Mouse (Mus musculus): ENCODE measurements around the gene Fcgr4. TPM values are rescaled to one million over a fixed set of nuclear protein-coding genes. Genes with fewer than 3 reads are reported as not detected.

Gene Fcgr4
- polyA plus RNA-seq, 1 experiment from 2014 or later: 0.81 TPM

DNA sequence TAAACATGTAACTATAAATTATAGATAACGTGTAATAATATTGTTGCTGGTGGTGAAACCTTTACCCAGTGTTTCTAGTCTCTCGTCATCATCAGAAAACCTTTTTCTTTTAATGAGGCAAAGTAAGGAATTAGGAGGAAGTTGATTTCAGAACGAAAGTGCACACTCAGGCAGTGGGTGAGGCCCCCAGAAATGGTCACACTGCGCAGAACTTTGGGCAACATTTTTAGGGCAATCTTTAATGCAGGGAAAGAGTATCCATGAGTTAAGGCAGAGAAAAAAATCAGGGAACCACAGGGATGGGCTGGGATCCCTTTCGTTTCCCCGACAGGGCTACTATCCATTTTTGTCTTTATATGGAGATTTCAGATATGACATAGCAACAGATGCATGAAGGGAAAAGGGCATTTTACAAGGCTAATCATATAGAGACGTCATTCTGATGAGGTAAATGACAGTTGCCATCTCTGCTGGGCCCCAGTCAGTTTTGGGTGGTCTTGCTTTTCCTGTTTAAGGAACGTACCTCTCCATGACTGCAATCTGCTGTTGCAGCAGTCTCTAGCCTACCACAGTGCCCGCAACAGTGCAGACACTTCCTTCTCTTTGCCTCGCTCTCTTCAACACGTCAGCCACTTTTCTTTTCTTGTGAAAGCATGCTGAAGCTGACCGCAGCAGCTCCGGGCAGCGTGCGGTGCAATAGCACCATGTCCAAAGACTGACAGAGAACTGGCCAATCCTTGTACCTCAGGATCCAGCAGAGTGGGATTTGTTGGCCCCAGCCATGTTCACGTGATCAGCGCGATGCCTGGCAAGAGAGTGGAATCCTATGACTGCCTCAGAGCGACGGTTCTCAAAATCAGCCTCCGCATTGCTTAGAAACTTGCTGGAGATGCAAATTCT is 20.7 kb upstream of the Fcgr4 start:
- Histone ChIP-seq H3K4me1 (ENCODE audit: control insufficient read depth, insufficient read depth, low read length) (no peaks in the 10 kb centered on the region; the same call in 1 of the 2 replicates), H3K27ac (replicated peaks; ENCODE audit: low read depth, low read length) (no peak overlapping the region), H3K9ac (ENCODE audit: low read depth, low read length) (0 out of 2 replicates have a peak overlapping the region, but pooled peaks have one; percentile 30), H3K4me2 (ENCODE audit: low read depth, low read length) (peak overlapping the region; percentile 46), H3K36me3 (ENCODE audit: control insufficient read depth, insufficient read depth, low read length) (no peaks in the 10 kb centered on the region), H3K4me3 (ENCODE audit: low read depth, low read length) (peak overlapping the region; percentile 21), H3K9me3 (ENCODE audit: control insufficient read depth, low read length) (no peaks in the 10 kb centered on the region), H3K27me3 (replicated peaks; ENCODE audit: control insufficient read depth, insufficient read depth, low read length) (no peaks in the 10 kb centered on the region)
- DNase-seq (ENCODE audit: low spot score): peak; percentile 60
- WGBS: 56% methylated on average over 21 of the region's 21 CpGs
- peak; percentile 55; the same call in 1 of the 2 replicates for ATAC-seq (ENCODE audit: low read depth)

DNA sequence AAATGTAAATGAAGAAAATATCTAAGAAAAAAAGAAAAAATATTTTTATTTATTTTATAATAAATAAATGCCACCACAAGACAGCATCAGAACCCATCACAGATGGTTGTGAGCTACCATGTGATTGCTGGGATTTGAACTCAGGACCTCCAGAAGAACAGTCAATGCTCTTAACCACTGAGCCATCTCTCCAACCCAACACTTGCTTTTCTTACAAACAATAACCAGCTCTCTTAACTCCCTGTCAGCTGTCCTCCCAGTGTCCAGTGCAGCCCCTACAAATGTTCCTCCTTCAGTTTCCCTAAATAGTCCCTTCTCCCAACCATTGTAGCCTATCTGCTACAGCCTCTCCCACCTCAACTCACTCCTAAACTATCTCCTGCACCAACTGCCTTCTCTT is 18.9 kb upstream of the Fcgr4 start:
- ATAC-seq (ENCODE audit: low read depth) (no peak), DNase-seq (ENCODE audit: low spot score) (no peak)
- Histone ChIP-seq H3K4me2 (ENCODE audit: low read depth, low read length) (no peak overlapping the region), H3K27ac (replicated peaks; ENCODE audit: low read depth, low read length) (no peak overlapping the region), H3K9ac (ENCODE audit: low read depth, low read length) (no peak overlapping the region), H3K27me3 (replicated peaks; ENCODE audit: control insufficient read depth, insufficient read depth, low read length) (no peaks in the 10 kb centered on the region), H3K9me3 (ENCODE audit: control insufficient read depth, low read length) (no peaks in the 10 kb centered on the region), H3K4me3 (ENCODE audit: low read depth, low read length) (no peak overlapping the region), H3K4me1 (ENCODE audit: control insufficient read depth, insufficient read depth, low read length) (no peaks in the 10 kb centered on the region; the same call in 1 of the 2 replicates), H3K36me3 (ENCODE audit: control insufficient read depth, insufficient read depth, low read length) (no peaks in the 10 kb centered on the region)

DNA sequence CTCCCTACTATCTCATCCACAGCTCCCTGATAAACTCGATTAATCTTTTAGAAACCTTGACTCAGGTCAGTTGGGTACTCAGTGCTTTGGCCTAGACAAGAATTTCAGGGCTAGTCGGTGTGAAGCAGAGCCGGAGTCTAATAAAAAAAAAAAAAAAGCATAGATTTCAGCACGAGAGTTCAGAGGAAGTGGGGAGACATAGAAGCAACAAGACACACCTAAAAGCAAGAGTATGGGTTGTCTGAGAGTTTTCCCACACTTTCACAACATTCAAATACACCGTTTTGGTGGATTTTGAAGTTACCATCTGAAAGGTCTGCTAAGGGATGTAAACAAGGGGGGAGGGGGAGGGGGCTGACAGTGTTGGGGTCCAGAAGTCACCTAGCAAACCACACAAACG is 13.6 kb upstream of the Fcgr4 start:
- DNase-seq (ENCODE audit: low spot score) (no peak), ATAC-seq (ENCODE audit: low read depth) (no peak)
- Histone ChIP-seq H3K27ac (replicated peaks; ENCODE audit: low read depth, low read length) (no peak overlapping the region), H3K27me3 (replicated peaks; ENCODE audit: control insufficient read depth, insufficient read depth, low read length) (no peaks in the 10 kb centered on the region), H3K4me2 (ENCODE audit: low read depth, low read length) (no peak overlapping the region), H3K9ac (ENCODE audit: low read depth, low read length) (no peak overlapping the region), H3K4me3 (ENCODE audit: low read depth, low read length) (no peak overlapping the region), H3K36me3 (ENCODE audit: control insufficient read depth, insufficient read depth, low read length) (no peaks in the 10 kb centered on the region), H3K4me1 (ENCODE audit: control insufficient read depth, insufficient read depth, low read length) (no peaks in the 10 kb centered on the region), H3K9me3 (ENCODE audit: control insufficient read depth, low read length) (no peaks in the 10 kb centered on the region; the same call in 1 of the 2 replicates)
- 58% methylated on average over 6 of the region's 6 CpGs for WGBS

DNA sequence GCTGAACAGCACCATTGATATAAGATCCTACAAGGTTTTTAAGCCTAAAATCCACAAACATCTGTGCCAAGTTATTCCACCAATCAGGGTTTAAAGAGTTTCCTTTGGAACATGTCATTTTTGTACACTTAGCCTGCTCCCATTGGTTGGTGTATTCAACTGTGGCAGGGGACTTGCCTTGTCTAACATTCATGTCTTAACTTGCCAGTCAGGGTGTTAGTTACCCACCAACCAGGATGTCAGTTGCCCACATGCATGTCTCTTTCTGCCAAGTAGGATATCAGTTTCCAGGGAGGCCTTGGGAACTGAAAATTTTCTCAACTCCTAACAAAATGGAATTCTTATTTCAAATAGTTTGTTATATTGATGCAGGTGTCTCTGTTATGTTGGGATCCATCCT is 13.1 kb upstream of the Fcgr4 start:
- H3K36me3 ChIP-seq (ENCODE audit: control insufficient read depth, insufficient read depth, low read length): no peaks in the 10 kb centered on the region
- no peak for ATAC-seq (ENCODE audit: low read depth)
- H3K4me3 ChIP-seq (ENCODE audit: low read depth, low read length): no peak overlapping the region

DNA sequence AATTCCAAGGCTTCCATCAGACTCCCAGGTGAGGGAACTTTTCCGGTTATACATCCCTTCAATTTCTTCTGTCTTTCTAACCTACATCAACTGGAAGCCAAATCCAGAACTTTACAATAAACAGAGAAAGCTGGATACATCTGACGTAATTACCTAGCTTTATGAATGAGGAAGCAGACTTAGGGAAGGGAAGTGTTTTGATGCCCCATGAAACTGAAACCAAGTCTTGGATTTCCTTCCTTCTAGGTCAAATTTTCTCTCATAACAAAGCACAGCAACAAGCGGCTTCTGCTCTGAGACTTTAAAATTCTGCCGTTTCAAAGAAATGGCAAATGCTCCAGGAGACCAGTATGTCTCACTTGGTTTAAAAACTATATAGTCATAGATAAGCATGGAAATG is 12.4 kb upstream of the Fcgr4 start:
- Histone ChIP-seq H3K4me1 (ENCODE audit: control insufficient read depth, insufficient read depth, low read length) (no peaks in the 10 kb centered on the region), H3K27ac (replicated peaks; ENCODE audit: low read depth, low read length) (no peak overlapping the region), H3K4me3 (ENCODE audit: low read depth, low read length) (no peak overlapping the region), H3K9ac (ENCODE audit: low read depth, low read length) (no peak overlapping the region), H3K4me2 (ENCODE audit: low read depth, low read length) (no peak overlapping the region), H3K9me3 (ENCODE audit: control insufficient read depth, low read length) (no peaks in the 10 kb centered on the region; the same call in 1 of the 2 replicates), H3K27me3 (replicated peaks; ENCODE audit: control insufficient read depth, insufficient read depth, low read length) (no peaks in the 10 kb centered on the region), H3K36me3 (ENCODE audit: control insufficient read depth, insufficient read depth, low read length) (no peaks in the 10 kb centered on the region)
- WGBS: 88% methylated on average over 4 of the region's 4 CpGs
- DNase-seq (ENCODE audit: low spot score) (no peak), ATAC-seq (ENCODE audit: low read depth) (no peak)

More for the DNA sequence above, 13.1 kb upstream of the Fcgr4 start:
- Histone ChIP-seq H3K9me3 (ENCODE audit: control insufficient read depth, low read length) (no peaks in the 10 kb centered on the region; the same call in 1 of the 2 replicates), H3K4me2 (ENCODE audit: low read depth, low read length) (no peak overlapping the region), H3K4me1 (ENCODE audit: control insufficient read depth, insufficient read depth, low read length) (no peaks in the 10 kb centered on the region), H3K9ac (ENCODE audit: low read depth, low read length) (no peak overlapping the region), H3K27me3 (replicated peaks; ENCODE audit: control insufficient read depth, insufficient read depth, low read length) (no peaks in the 10 kb centered on the region), H3K27ac (replicated peaks; ENCODE audit: low read depth, low read length) (no peak overlapping the region)
- DNase-seq (ENCODE audit: low spot score): peak; percentile 25

DNA sequence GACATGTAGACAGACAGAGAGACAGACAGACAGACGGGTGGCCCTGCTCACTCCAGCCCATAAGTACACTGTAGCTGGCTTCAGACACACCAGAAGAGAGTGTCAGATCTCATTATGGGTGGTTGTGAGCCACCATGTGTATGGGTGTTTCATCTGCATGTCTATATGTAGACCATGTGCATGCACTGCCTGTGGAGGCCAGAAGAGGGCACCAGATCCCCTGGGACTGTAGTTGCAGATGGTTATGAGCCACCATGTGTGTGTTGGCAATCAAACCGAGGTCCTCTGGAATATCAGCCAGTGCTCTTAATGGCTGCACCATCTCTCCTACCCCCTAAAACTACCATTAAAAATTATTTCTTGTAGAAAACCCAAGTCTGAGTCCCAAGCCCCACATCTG is 11.8 kb upstream of the Fcgr4 start:
- no peak for DNase-seq (ENCODE audit: low spot score)
- H3K27ac ChIP-seq (replicated peaks; ENCODE audit: low read depth, low read length): no peak overlapping the region
- 85% methylated on average over 2 of the region's 2 CpGs for WGBS

DNA sequence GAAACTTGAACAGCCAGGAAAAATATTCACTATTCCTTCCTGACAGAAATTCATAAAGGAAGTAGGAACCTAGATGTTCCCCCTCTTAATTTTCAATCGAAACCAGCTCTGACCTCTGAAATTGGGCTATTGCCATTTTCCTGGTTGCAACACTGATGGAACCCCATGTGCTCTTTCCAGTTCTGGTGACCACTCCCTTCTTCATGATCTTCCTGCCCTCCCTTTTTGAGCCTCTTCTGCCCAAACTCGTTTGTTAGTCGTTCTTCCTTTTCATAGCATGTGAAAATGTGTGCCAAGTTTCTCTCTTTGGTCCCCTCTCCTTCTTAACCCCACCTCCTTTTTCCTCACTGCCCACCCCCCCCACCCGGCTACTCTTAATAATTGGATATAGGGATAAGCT is 7.0 kb upstream of the Fcgr4 start:
- Histone ChIP-seq H3K36me3 (ENCODE audit: control insufficient read depth, insufficient read depth, low read length) (no peaks in the 10 kb centered on the region), H3K4me2 (ENCODE audit: low read depth, low read length) (no peak overlapping the region), H3K4me3 (ENCODE audit: low read depth, low read length) (no peak overlapping the region), H3K9me3 (ENCODE audit: control insufficient read depth, low read length) (no peaks in the 10 kb centered on the region; the same call in 1 of the 2 replicates), H3K9ac (ENCODE audit: low read depth, low read length) (no peak overlapping the region), H3K4me1 (ENCODE audit: control insufficient read depth, insufficient read depth, low read length) (no peaks in the 10 kb centered on the region), H3K27me3 (replicated peaks; ENCODE audit: control insufficient read depth, insufficient read depth, low read length) (no peaks in the 10 kb centered on the region), H3K27ac (replicated peaks; ENCODE audit: low read depth, low read length) (no peak overlapping the region)
- ATAC-seq (ENCODE audit: low read depth): no peak
- WGBS: 76% methylated on average over 4 of the region's 4 CpGs
- DNase-seq (ENCODE audit: low spot score): no peak

More for the DNA sequence above, 11.8 kb upstream of the Fcgr4 start:
- Histone ChIP-seq H3K4me3 (ENCODE audit: low read depth, low read length) (no peak overlapping the region), H3K9ac (ENCODE audit: low read depth, low read length) (no peak overlapping the region), H3K4me2 (ENCODE audit: low read depth, low read length) (no peak overlapping the region), H3K9me3 (ENCODE audit: control insufficient read depth, low read length) (no peaks in the 10 kb centered on the region; the same call in 1 of the 2 replicates), H3K27me3 (replicated peaks; ENCODE audit: control insufficient read depth, insufficient read depth, low read length) (no peaks in the 10 kb centered on the region), H3K4me1 (ENCODE audit: control insufficient read depth, insufficient read depth, low read length) (no peaks in the 10 kb centered on the region), H3K36me3 (ENCODE audit: control insufficient read depth, insufficient read depth, low read length) (no peaks in the 10 kb centered on the region)
- no peak for ATAC-seq (ENCODE audit: low read depth)

DNA sequence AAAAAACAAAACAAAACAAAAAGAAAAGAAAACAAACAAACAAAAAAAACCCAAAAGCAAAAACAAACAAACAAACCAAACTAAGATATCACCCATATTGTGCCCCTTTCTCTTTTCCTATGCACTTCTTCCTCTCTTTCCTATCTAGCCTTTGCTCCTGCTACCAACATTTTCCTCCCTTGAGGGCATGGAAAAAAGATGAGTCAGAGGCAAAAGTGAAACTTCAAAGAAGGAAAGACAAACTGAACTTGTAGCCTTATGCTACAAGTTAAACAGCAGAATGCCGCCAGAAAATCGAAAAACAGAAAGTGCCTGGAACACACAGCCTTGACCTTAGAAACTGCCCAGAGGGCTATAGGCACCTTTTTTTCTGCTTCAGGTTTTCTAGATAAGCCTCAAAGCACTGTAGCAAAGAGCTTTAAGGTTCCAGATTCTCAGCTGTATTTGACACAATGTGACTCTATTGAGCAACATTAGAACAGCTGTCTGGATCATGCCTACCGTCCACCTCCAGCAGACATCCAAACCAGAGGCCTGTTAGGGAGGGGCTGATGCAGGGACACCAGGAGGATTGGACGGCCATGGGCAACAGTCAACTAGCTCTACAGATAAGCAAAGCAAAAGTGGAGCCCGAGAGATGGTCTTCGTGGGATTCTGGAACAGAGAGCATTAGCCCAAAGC is 1.9 kb upstream of the Fcgr4 start:
- Histone ChIP-seq H3K27me3 (replicated peaks; ENCODE audit: control insufficient read depth, insufficient read depth, low read length) (no peaks in the 10 kb centered on the region), H3K36me3 (ENCODE audit: control insufficient read depth, insufficient read depth, low read length) (no peaks in the 10 kb centered on the region), H3K9me3 (ENCODE audit: control insufficient read depth, low read length) (no peaks in the 10 kb centered on the region), H3K27ac (replicated peaks; ENCODE audit: low read depth, low read length) (no peak overlapping the region), H3K4me2 (ENCODE audit: low read depth, low read length) (no peak overlapping the region), H3K4me3 (ENCODE audit: low read depth, low read length) (no peak overlapping the region), H3K4me1 (ENCODE audit: control insufficient read depth, insufficient read depth, low read length) (no peaks in the 10 kb centered on the region), H3K9ac (ENCODE audit: low read depth, low read length) (no peak overlapping the region)
- 76% methylated on average over 6 of the region's 6 CpGs for WGBS
- ATAC-seq (ENCODE audit: low read depth): no peak
- no peak for DNase-seq (ENCODE audit: low spot score)

Data from embryonic facial prominence, embryonic 14.5 days (tissue).